Mouse (Mus musculus): ENCODE measurements around the gene Tacc2. TPM values are rescaled to one million over a fixed set of nuclear protein-coding genes. Genes with fewer than 3 reads are reported as not detected.

Tacc2 gene
- polyA plus RNA-seq, 1 experiment = 72.2 TPM

- Histone ChIP-seq H3K27me3 (replicated peaks; ENCODE audit: control insufficient read depth, insufficient read depth, low read length) (no peaks in the 10 kb centered on the region), H3K4me1 (ENCODE audit: control insufficient read depth, insufficient read depth, low read length) (peaks cover 7% of the 10 kb centered on the region), H3K4me3 (ENCODE audit: insufficient read depth, low read depth, low read length) (no peak overlapping the region), H3K27ac (ENCODE audit: insufficient read depth, low read depth, low read length) (no peak overlapping the region), H3K36me3 (ENCODE audit: control insufficient read depth, insufficient read depth, low read length) (no peaks in the 10 kb centered on the region)
- TF ChIP-seq CTCF (conservative IDR thresholded peaks at IDR 0.05; ENCODE audit: insufficient read depth, insufficient read length, low read depth, low read length) = no peak
- TF ChIP-seq POLR2A (IDR thresholded peaks at IDR 0.05; ENCODE audit: low read depth, low read length) = no peak
- WGBS = 65% methylated on average over 5 of the region's 5 CpGs
- DNase-seq = no peak
Observed at GRCm38 (mm10) chr7:130555597-130555996, 21.6 kb upstream of the Tacc2 start.

DNA sequence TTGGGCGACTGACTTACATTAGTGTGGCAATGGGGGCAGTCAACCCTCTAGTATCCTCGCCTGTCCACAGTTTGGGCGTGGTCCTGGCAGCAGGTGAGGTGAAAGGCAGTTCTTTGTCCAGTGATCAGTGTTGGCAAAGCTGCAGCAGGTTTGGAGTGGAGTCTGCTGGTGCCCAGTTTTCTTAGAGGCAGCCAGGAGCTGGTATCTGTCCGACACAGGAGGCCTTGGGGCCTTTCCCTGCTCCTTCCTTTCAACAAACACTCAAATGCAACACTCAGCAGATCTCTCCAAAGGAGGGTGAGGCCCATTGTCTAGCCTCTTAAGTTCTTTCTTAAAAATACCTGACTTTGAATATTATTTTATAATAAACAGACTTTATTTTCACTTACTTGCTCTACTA is 18.6 kb upstream of the Tacc2 start:
- TF ChIP-seq CTCF (conservative IDR thresholded peaks at IDR 0.05; ENCODE audit: insufficient read depth, insufficient read length, low read depth, low read length) (no peak), POLR2A (IDR thresholded peaks at IDR 0.05; ENCODE audit: low read depth, low read length) (no peak)
- Histone ChIP-seq H3K4me3 (ENCODE audit: insufficient read depth, low read depth, low read length) (no peak overlapping the region), H3K4me1 (ENCODE audit: control insufficient read depth, insufficient read depth, low read length) (no peaks in the 10 kb centered on the region; the same call in 1 of the 2 replicates), H3K27me3 (replicated peaks; ENCODE audit: control insufficient read depth, insufficient read depth, low read length) (no peaks in the 10 kb centered on the region), H3K27ac (ENCODE audit: insufficient read depth, low read depth, low read length) (no peak overlapping the region), H3K36me3 (ENCODE audit: control insufficient read depth, insufficient read depth, low read length) (no peaks in the 10 kb centered on the region)
- WGBS = 65% methylated on average over 4 of the region's 4 CpGs
- no peak for DNase-seq

GRCm38 (mm10) chr7:130560933-130561332 is 16.3 kb upstream of the Tacc2 start:
- H3K36me3 ChIP-seq (ENCODE audit: control insufficient read depth, insufficient read depth, low read length) = no peaks in the 10 kb centered on the region
- H3K4me3 ChIP-seq (ENCODE audit: insufficient read depth, low read depth, low read length) = no peak overlapping the region
- TF ChIP-seq POLR2A (IDR thresholded peaks at IDR 0.05; ENCODE audit: low read depth, low read length) = no peak
- no peak for TF ChIP-seq CTCF (conservative IDR thresholded peaks at IDR 0.05; ENCODE audit: insufficient read depth, insufficient read length, low read depth, low read length)
- H3K27ac ChIP-seq (ENCODE audit: insufficient read depth, low read depth, low read length) = no peak overlapping the region
- DNase-seq = no peak
- WGBS = 67% methylated on average over 1 of the region's 1 CpGs
- H3K27me3 ChIP-seq (replicated peaks; ENCODE audit: control insufficient read depth, insufficient read depth, low read length) = no peaks in the 10 kb centered on the region
- H3K4me1 ChIP-seq (ENCODE audit: control insufficient read depth, insufficient read depth, low read length) = no peaks in the 10 kb centered on the region; the same call in 1 of the 2 replicates

GRCm38 (mm10) chr7:130563276-130563675 is 14.0 kb upstream of the Tacc2 start:
- H3K27ac ChIP-seq (ENCODE audit: insufficient read depth, low read depth, low read length) = no peak overlapping the region
- TF ChIP-seq CTCF (conservative IDR thresholded peaks at IDR 0.05; ENCODE audit: insufficient read depth, insufficient read length, low read depth, low read length) (no peak), POLR2A (IDR thresholded peaks at IDR 0.05; ENCODE audit: low read depth, low read length) (no peak)
- H3K4me3 ChIP-seq (ENCODE audit: insufficient read depth, low read depth, low read length) = no peak overlapping the region
- no peaks in the 10 kb centered on the region; the same call in 1 of the 2 replicates for H3K4me1 ChIP-seq (ENCODE audit: control insufficient read depth, insufficient read depth, low read length)
- 94% methylated on average over 4 of the region's 4 CpGs for WGBS
- H3K36me3 ChIP-seq (ENCODE audit: control insufficient read depth, insufficient read depth, low read length) = no peaks in the 10 kb centered on the region
- DNase-seq = no peak
- no peaks in the 10 kb centered on the region for H3K27me3 ChIP-seq (replicated peaks; ENCODE audit: control insufficient read depth, insufficient read depth, low read length)

DNA sequence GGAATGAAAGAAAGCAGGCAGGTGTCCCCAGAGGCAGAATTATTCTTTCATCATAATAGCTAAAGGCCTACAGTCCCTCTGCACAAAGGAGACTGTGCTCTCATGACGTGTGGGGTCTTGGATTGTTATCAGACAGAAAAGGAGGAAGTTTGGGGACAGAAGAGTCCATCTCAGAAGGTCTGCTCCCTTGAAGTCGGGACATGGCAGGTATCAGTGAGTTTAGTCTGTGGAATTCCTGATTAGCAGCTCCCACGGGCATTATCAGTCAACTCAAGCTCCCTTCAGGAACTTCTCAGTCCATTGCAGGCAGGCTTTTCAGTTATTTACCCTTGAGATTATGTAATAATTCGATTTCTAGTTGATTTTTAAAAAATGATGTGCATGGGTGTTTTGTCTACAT is 13.4 kb upstream of the Tacc2 start:
- Histone ChIP-seq H3K4me1 (ENCODE audit: control insufficient read depth, insufficient read depth, low read length) (0 out of 2 replicates have a peak, but pooled peaks cover under 1% of the 10 kb centered on the region), H3K27me3 (replicated peaks; ENCODE audit: control insufficient read depth, insufficient read depth, low read length) (no peaks in the 10 kb centered on the region), H3K27ac (ENCODE audit: insufficient read depth, low read depth, low read length) (no peak overlapping the region), H3K36me3 (ENCODE audit: control insufficient read depth, insufficient read depth, low read length) (no peaks in the 10 kb centered on the region), H3K4me3 (ENCODE audit: insufficient read depth, low read depth, low read length) (no peak overlapping the region)
- no peak for DNase-seq
- TF ChIP-seq POLR2A (IDR thresholded peaks at IDR 0.05; ENCODE audit: low read depth, low read length) (no peak), CTCF (conservative IDR thresholded peaks at IDR 0.05; ENCODE audit: insufficient read depth, insufficient read length, low read depth, low read length) (no peak)
- 70% methylated on average over 4 of the region's 4 CpGs for WGBS

DNA sequence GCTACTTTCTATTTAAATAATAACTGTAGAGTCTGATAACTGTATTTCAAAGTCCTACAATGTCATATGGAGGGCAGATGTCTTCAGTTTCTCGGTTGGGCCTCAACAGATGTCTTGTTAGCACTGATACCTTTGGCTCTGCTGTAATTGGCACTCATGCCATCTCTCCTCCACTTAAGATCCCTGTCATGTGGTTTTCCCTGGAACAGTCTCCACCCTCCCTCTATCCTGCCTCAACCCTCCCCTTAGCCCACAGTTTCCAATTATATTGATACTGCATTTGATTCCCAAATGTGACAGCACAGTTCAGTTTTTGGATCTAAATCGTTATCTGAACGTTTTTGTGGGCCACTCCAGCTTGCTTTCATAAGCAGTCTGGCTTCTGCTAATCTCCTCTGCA is 12.6 kb upstream of the Tacc2 start:
- no peak for TF ChIP-seq POLR2A (IDR thresholded peaks at IDR 0.05; ENCODE audit: low read depth, low read length)
- no peak for TF ChIP-seq CTCF (conservative IDR thresholded peaks at IDR 0.05; ENCODE audit: insufficient read depth, insufficient read length, low read depth, low read length)
- DNase-seq = no peak
- H3K36me3 ChIP-seq (ENCODE audit: control insufficient read depth, insufficient read depth, low read length) = no peaks in the 10 kb centered on the region
- no peaks in the 10 kb centered on the region for H3K27me3 ChIP-seq (replicated peaks; ENCODE audit: control insufficient read depth, insufficient read depth, low read length)
- no peak overlapping the region for H3K27ac ChIP-seq (ENCODE audit: insufficient read depth, low read depth, low read length)
- no peak overlapping the region for H3K4me3 ChIP-seq (ENCODE audit: insufficient read depth, low read depth, low read length)
- 82% methylated on average over 3 of the region's 3 CpGs for WGBS
- peaks cover 5% of the 10 kb centered on the region; the same call in 1 of the 2 replicates for H3K4me1 ChIP-seq (ENCODE audit: control insufficient read depth, insufficient read depth, low read length)

DNA sequence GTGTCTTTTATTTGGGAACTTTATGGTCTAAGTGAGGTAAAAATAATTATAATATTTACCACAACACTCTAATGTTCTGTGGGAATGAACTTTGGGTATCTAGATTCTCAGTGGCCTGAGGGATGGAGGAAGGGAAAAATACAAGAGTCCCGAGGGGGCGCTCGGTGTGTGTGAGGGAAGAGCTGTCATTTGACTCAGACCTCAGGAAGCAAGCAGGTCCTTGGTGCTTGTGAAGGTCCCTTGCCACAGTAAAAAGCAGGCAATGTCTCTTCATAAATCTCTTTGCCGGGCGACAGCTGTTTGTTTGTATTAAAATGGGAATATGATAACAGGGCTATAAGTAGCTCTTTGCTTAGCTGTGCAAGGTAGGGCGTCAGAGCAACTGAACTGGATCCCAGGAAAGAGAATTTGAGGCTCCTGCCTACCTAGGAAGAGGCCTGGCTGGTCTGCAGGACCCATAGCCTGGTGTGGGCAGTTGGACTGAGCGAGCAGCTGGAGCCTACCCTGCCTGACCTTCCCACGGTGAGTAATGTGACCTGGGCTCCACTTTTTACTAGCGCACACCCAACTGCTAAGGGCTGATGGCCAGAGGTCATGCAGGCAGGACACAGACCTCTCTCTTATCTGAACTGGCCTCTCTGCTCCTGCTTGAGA is 8.3 kb upstream of the Tacc2 start:
- peaks cover 20% of the 10 kb centered on the region for H3K4me1 ChIP-seq (ENCODE audit: control insufficient read depth, insufficient read depth, low read length)
- DNase-seq = no peak
- H3K27ac ChIP-seq (ENCODE audit: insufficient read depth, low read depth, low read length) = 0 out of 2 replicates have a peak overlapping the region, but pooled peaks have one; percentile 32
- WGBS = 51% methylated on average over 9 of the region's 9 CpGs
- TF ChIP-seq CTCF (conservative IDR thresholded peaks at IDR 0.05; ENCODE audit: insufficient read depth, insufficient read length, low read depth, low read length) (no peak), POLR2A (IDR thresholded peaks at IDR 0.05; ENCODE audit: low read depth, low read length) (no peak)
- no peaks in the 10 kb centered on the region for H3K27me3 ChIP-seq (replicated peaks; ENCODE audit: control insufficient read depth, insufficient read depth, low read length)
- H3K4me3 ChIP-seq (ENCODE audit: insufficient read depth, low read depth, low read length) = no peak overlapping the region
- no peaks in the 10 kb centered on the region for H3K36me3 ChIP-seq (ENCODE audit: control insufficient read depth, insufficient read depth, low read length)

Measured in kidney, adult 2 months (tissue).